Mouse (Mus musculus): ENCODE results near the gene Hmga2. TPM values are rescaled to one million over a fixed set of nuclear protein-coding genes. Genes with fewer than 3 reads are reported as not detected.

Hmga2 gene
- 1 to 10 TPM; 4.4 to 5.2 TPM for total RNA-seq (2021)
- long read RNA-seq, experiment 1: 0 reads
- long read RNA-seq, experiment 2: 0 reads

GRCm38 (mm10) chr10:120475601-120476515, at the start of gene Hmga2:
Gene Hmga2 (minus strand): TSS chr10:120476469.
- peak; percentile 78 to 81 for DNase-seq

- no peak for DNase-seq
Measured at GRCm38 (mm10) chr10:120522959-120523358, 46.7 kb upstream of the Hmga2 start.

- no peak for DNase-seq
Measured at GRCm38 (mm10) chr10:120521912-120522575, 45.8 kb upstream of the Hmga2 start.

GRCm38 (mm10) chr10:120516311-120516710, 40.0 kb upstream of the Hmga2 start:
- peak; percentile 47 to 54 for DNase-seq

- no peak for DNase-seq
Measured at GRCm38 (mm10) chr10:120513721-120514120, 37.5 kb upstream of the Hmga2 start.

- no peak for DNase-seq
Measured at GRCm38 (mm10) chr10:120512946-120513345, 36.7 kb upstream of the Hmga2 start.

- no peak for DNase-seq
Measured at GRCm38 (mm10) chr10:120512121-120512520, 35.9 kb upstream of the Hmga2 start.

- DNase-seq: no peak
Measured at GRCm38 (mm10) chr10:120503959-120504358, 27.7 kb upstream of the Hmga2 start.

- no peak for DNase-seq
Measured at GRCm38 (mm10) chr10:120500794-120501193, 24.5 kb upstream of the Hmga2 start.

- peak; percentile 15 to 25 for DNase-seq
Measured at GRCm38 (mm10) chr10:120498086-120498485, 21.8 kb upstream of the Hmga2 start.

GRCm38 (mm10) chr10:120494653-120495052, 18.4 kb upstream of the Hmga2 start:
- no peak for DNase-seq

- no peak for DNase-seq
Measured at GRCm38 (mm10) chr10:120491477-120491876, 15.2 kb upstream of the Hmga2 start.

- no peak for DNase-seq
Measured at GRCm38 (mm10) chr10:120489611-120490010, 13.3 kb upstream of the Hmga2 start.

- no peak for DNase-seq
Measured at GRCm38 (mm10) chr10:120488526-120488925, 12.3 kb upstream of the Hmga2 start.

- DNase-seq: no peak
Measured at GRCm38 (mm10) chr10:120487881-120488280, 11.6 kb upstream of the Hmga2 start.

- no peak for DNase-seq
Measured at GRCm38 (mm10) chr10:120485461-120485860, 9.2 kb upstream of the Hmga2 start.

GRCm38 (mm10) chr10:120484144-120484543, 7.9 kb upstream of the Hmga2 start:
- peak; percentile 15 to 18 for DNase-seq

GRCm38 (mm10) chr10:120478164-120478563, 1.9 kb upstream of the Hmga2 start:
- peak; percentile 54 to 56 for DNase-seq

GRCm38 (mm10) chr10:120477501-120477900, 1.2 kb upstream of the Hmga2 start:
- DNase-seq: peak; percentile 23 to 34

GRCm38 (mm10) chr10:120476516-120477336, 457 bp upstream of the Hmga2 start:
- peak; percentile 75 to 83 for DNase-seq

GRCm38 (mm10) chr10:120475041-120475541, 1.2 kb downstream of the Hmga2 start:
- peak; percentile 53 to 64 for DNase-seq

- peak; percentile 35 to 51 for DNase-seq
Measured at GRCm38 (mm10) chr10:120474301-120474700, 2.0 kb downstream of the Hmga2 start.
